8 mouse cellular contexts compared by ENCODE assay signal in genomic region chr6:85586805-85587367, GRCm38 (mm10). TPM values are rescaled to one million over a fixed set of nuclear protein-coding genes. Genes with fewer than 3 reads are reported as not detected.
A peak's percentile ranks its signal among the peaks of the same experiment; 100 is the strongest.
DNase-seq lines count a peak whose midpoint lies in the region; ATAC-seq and TF ChIP-seq lines count a peak whose summit lies in the region.

No protein-coding gene starts in this region.

- H3K9ac ChIP-seq in embryonic facial prominence, embryonic 12.5 days, result no peak overlapping the region
- H3K9ac ChIP-seq in intestine, embryonic 14.5 days (ENCODE audit: low read length), result no peak overlapping the region
- H3K9ac ChIP-seq in liver, embryonic 16.5 days (ENCODE audit: low read depth, low read length), result no peak overlapping the region
- H3K9ac ChIP-seq in stomach, embryonic 15.5 days, result no peak overlapping the region; the same call in 1 of the 2 replicates

- TF ChIP-seq CTCF in G1E (IDR thresholded peaks at IDR 0.05; ENCODE audit: low read depth, low read length), result no peak

- peaks cover 6% of the 10 kb centered on the region for H3K36me3 ChIP-seq in G1E (replicated peaks)
- H3K36me3 ChIP-seq in embryonic facial prominence, embryonic 12.5 days, result no peaks in the 10 kb centered on the region
- no peaks in the 10 kb centered on the region for H3K36me3 ChIP-seq in intestine, embryonic 14.5 days (ENCODE audit: control insufficient read depth, insufficient read depth, low read length)
- H3K36me3 ChIP-seq in liver, embryonic 16.5 days (ENCODE audit: control insufficient read depth, insufficient read depth), result no peaks in the 10 kb centered on the region
- no peaks in the 10 kb centered on the region for H3K36me3 ChIP-seq in stomach, embryonic 15.5 days

- no peak for ATAC-seq in G1E (ENCODE audit: extremely low read depth, insufficient number of reproducible peaks, low FRiP score, poor library complexity, severe bottlenecking)
- no peak for ATAC-seq in embryonic facial prominence, embryonic 12.5 days (ENCODE audit: insufficient number of reproducible peaks, insufficient read depth, low FRiP score, low TSS enrichment)
- no peak for ATAC-seq in intestine, embryonic 14.5 days (replicated peaks; ENCODE audit: low FRiP score, low TSS enrichment, low read depth)
- ATAC-seq in liver, embryonic 16.5 days (ENCODE audit: low read depth), result no peak
- ATAC-seq in stomach, embryonic 15.5 days (ENCODE audit: insufficient read depth, low FRiP score, low read depth), result 0 out of 2 replicates have a peak, but pooled peaks have one; percentile 11

- H3K9me3 ChIP-seq in G1E (replicated peaks), result no peaks in the 10 kb centered on the region
- no peaks in the 10 kb centered on the region for H3K9me3 ChIP-seq in embryonic facial prominence, embryonic 12.5 days
- H3K9me3 ChIP-seq in intestine, embryonic 14.5 days (ENCODE audit: control insufficient read depth, low read length), result no peaks in the 10 kb centered on the region
- no peaks in the 10 kb centered on the region for H3K9me3 ChIP-seq in liver, embryonic 16.5 days (replicated peaks; ENCODE audit: control insufficient read depth, low read length)
- H3K9me3 ChIP-seq in stomach, embryonic 15.5 days, result no peaks in the 10 kb centered on the region

- H3K27ac ChIP-seq in embryonic facial prominence, embryonic 12.5 days, result no peak overlapping the region
- no peak overlapping the region for H3K27ac ChIP-seq in intestine, embryonic 14.5 days (ENCODE audit: low read depth)
- no peak overlapping the region for H3K27ac ChIP-seq in liver, embryonic 16.5 days (ENCODE audit: low read length)
- no peak overlapping the region for H3K27ac ChIP-seq in stomach, embryonic 15.5 days

- H3K4me3 ChIP-seq in G1E (ENCODE audit: low read depth, low read length), result peak overlapping the region; percentile 94; the same call in 1 of the 2 replicates
- H3K4me3 ChIP-seq in embryonic facial prominence, embryonic 12.5 days, result peak overlapping the region; percentile 87
- H3K4me3 ChIP-seq in intestine, embryonic 14.5 days (ENCODE audit: low read depth, low read length), result peak overlapping the region; percentile 90
- H3K4me3 ChIP-seq in liver, embryonic 16.5 days (ENCODE audit: low read depth, low read length), result peak overlapping the region; percentile 91
- H3K4me3 ChIP-seq in stomach, embryonic 15.5 days (replicated peaks), result peak overlapping the region; percentile 66

- peak overlapping the region; percentile 70 for H3K4me2 ChIP-seq in embryonic facial prominence, embryonic 12.5 days (replicated peaks)
- peak overlapping the region; percentile 81 for H3K4me2 ChIP-seq in intestine, embryonic 14.5 days (ENCODE audit: low read length)
- peak overlapping the region; percentile 85 for H3K4me2 ChIP-seq in liver, embryonic 16.5 days (ENCODE audit: low read depth, low read length)
- peak overlapping the region; percentile 76 for H3K4me2 ChIP-seq in stomach, embryonic 15.5 days

- H3K4me1 ChIP-seq in G1E (ENCODE audit: insufficient read depth, low read depth, low read length), result peaks cover 18% of the 10 kb centered on the region
- peaks cover 20% of the 10 kb centered on the region for H3K4me1 ChIP-seq in embryonic facial prominence, embryonic 12.5 days
- H3K4me1 ChIP-seq in intestine, embryonic 14.5 days (replicated peaks; ENCODE audit: control insufficient read depth, insufficient read depth, low read length), result peaks cover 13% of the 10 kb centered on the region
- H3K4me1 ChIP-seq in liver, embryonic 16.5 days (ENCODE audit: control insufficient read depth, low read depth, low read length), result peaks cover 4% of the 10 kb centered on the region
- peaks cover 9% of the 10 kb centered on the region; the same call in 1 of the 2 replicates for H3K4me1 ChIP-seq in stomach, embryonic 15.5 days

- DNase-seq in embryo, embryonic 11.5 days (ENCODE audit: low read depth, low spot score), result peak; percentile 1
- no peak for DNase-seq in embryo, embryonic 10.5 days (ENCODE audit: low spot score)
- DNase-seq in G1E (ENCODE audit: low spot score), result no peak
- no peak for DNase-seq in intestine, embryonic 14.5 days (ENCODE audit: low spot score)
- no peak for DNase-seq in right cerebral cortex, postnatal 14 days

- 32% methylated on average over 9 of the region's 9 CpGs for WGBS in embryonic facial prominence, embryonic 12.5 days
- 38% methylated on average over 9 of the region's 9 CpGs for WGBS in intestine, embryonic 14.5 days
- WGBS in liver, embryonic 16.5 days (ENCODE audit: insufficient replicate concordance), result 41% methylated on average over 9 of the region's 9 CpGs
- WGBS in stomach, embryonic 15.5 days, result 29% methylated on average over 9 of the region's 9 CpGs

- peaks cover 13% of the 10 kb centered on the region for H3K27me3 ChIP-seq in G1E (ENCODE audit: insufficient read depth, low read length)
- H3K27me3 ChIP-seq in embryonic facial prominence, embryonic 12.5 days, result no peaks in the 10 kb centered on the region
- no peaks in the 10 kb centered on the region for H3K27me3 ChIP-seq in intestine, embryonic 14.5 days (replicated peaks; ENCODE audit: control insufficient read depth, insufficient read depth, low read length)
- H3K27me3 ChIP-seq in liver, embryonic 16.5 days (ENCODE audit: control insufficient read depth, insufficient read depth, low read depth, low read length), result no peaks in the 10 kb centered on the region
- no peaks in the 10 kb centered on the region for H3K27me3 ChIP-seq in stomach, embryonic 15.5 days (replicated peaks)

RNA-seq across cellular contexts. Expression of gene Alms1, which starts 0.4 kb away (rescaled TPM):
- total RNA-seq in G1E (2014; fragmentation: Nextera tagmentation), result 39.3 and 41.7 TPM in 2 replicates
- total RNA-seq in G1E (2017), result 16.0 and 19.7 TPM in 2 replicates
- 1.3 and 1.6 TPM in 2 replicates for polyA plus RNA-seq in G1E (2012)
- polyA plus RNA-seq in embryonic facial prominence, embryonic 12.5 days (2016; fragmentation: Nextera tagmentation; extraction: Ambion mirVana), result 8.5 and 8.7 TPM in 2 replicates
- polyA plus RNA-seq in intestine, embryonic 14.5 days (2014; fragmentation: Nextera tagmentation; extraction: Ambion mirVana), result 6.0 and 6.5 TPM in 2 replicates
- 1.5 TPM in 2 replicates for polyA plus RNA-seq in liver, embryonic 16.5 days (2015; fragmentation: Nextera tagmentation; extraction: Ambion mirVana)
- 4.0 and 5.2 TPM in 2 replicates for polyA plus RNA-seq in stomach, embryonic 15.5 days (2015; fragmentation: Nextera tagmentation; extraction: Ambion mirVana)
